In the genomic region with DNA sequence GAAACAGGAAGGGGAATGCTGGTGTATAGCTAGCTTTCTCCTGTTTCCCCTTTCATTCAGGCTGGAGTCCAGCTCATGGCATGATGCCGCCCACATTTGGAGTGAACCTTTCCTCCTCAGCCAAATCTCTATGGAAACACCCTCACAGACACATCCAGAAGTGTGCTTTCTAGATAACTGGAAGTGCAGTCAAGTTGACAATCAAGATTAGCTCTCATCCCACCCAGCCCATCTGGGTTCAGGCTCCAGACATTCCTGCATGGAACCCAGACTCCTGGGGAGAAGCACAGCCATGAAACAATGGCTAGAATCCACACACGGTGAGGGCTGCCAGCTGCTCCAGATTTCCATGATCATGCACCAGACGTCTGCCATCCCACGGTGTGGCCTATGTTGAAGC, we compare ENCODE assay signal across 13 mouse cellular contexts.
DNase-seq lines count a peak whose midpoint lies in the region; ATAC-seq lines count a peak whose summit lies in the region.
"Had no signal": no experiment of that assay in that cellular context is flagged by ENCODE, and none has a peak within 500 bp of the region (broad histone marks: within the 10 kb centered on the region; RNA-seq: fewer than 3 reads in every experiment).

No protein-coding gene starts in this region.

- intact Hi-C loops in left cerebral cortex, postnatal 36 days (cut with DNase I): no loop called here

- no peak for ATAC-seq in heart, embryonic 12.5 days (ENCODE audit: insufficient number of reproducible peaks, low FRiP score)
- 0 out of 2 replicates have a peak, but pooled peaks have one; percentile 21 for ATAC-seq in common myeloid progenitor, adult 5-6 weeks (replicated peaks; ENCODE audit: low read depth, poor library complexity, severe bottlenecking)
- no peak for ATAC-seq in forebrain, embryonic 13.5 days
- ATAC-seq: activated CD4-positive, CD25-positive, alpha-beta regulatory T cell, adult 4 months; intestine, embryonic 15.5 days; midbrain, embryonic 13.5 days had no signal

- H3K4me1 ChIP-seq in heart, embryonic 12.5 days (replicated peaks): peaks cover 41% of the 10 kb centered on the region
- H3K4me1 ChIP-seq in forebrain, embryonic 13.5 days: peaks cover 9% of the 10 kb centered on the region
- H3K4me1 ChIP-seq: intestine, embryonic 15.5 days had no signal

- no peak overlapping the region for H3K27ac ChIP-seq in heart, embryonic 12.5 days (ENCODE audit: poor library complexity, severe bottlenecking)
- H3K27ac ChIP-seq in forebrain, embryonic 13.5 days: no peak overlapping the region
- H3K27ac ChIP-seq: intestine, embryonic 15.5 days; limb, embryonic 13.5 days; midbrain, embryonic 13.5 days had no signal

- H3K4me2 ChIP-seq in heart, embryonic 12.5 days: no peak overlapping the region
- H3K4me2 ChIP-seq in forebrain, embryonic 13.5 days: no peak overlapping the region
- H3K4me2 ChIP-seq: intestine, embryonic 15.5 days; limb, embryonic 13.5 days; midbrain, embryonic 13.5 days had no signal

- peak; percentile 50 to 53 for DNase-seq in heart, adult 18-20 months
- peak; percentile 62 for DNase-seq in R1 (ENCODE audit: low read depth, low spot score)
- peak; percentile 52 to 66 for DNase-seq in left cerebral cortex, postnatal 36 days (ENCODE audit: low spot score in 2 of 2)
- DNase-seq in thymus, adult 18-20 months: no peak
- DNase-seq in retina, embryonic 14.5 days (ENCODE audit: low spot score): no peak
- DNase-seq: thymus, postnatal 14 days had no signal

- H3K36me3 ChIP-seq in heart, embryonic 12.5 days: no peaks in the 10 kb centered on the region
- H3K36me3 ChIP-seq in forebrain, embryonic 13.5 days (ENCODE audit: poor library complexity, severe bottlenecking): no peaks in the 10 kb centered on the region
- H3K36me3 ChIP-seq: intestine, embryonic 15.5 days; limb, embryonic 13.5 days; midbrain, embryonic 13.5 days had no signal

- H3K9ac ChIP-seq in heart, embryonic 12.5 days: no peak overlapping the region
- H3K9ac ChIP-seq in forebrain, embryonic 13.5 days: no peak overlapping the region
- H3K9ac ChIP-seq: intestine, embryonic 15.5 days; limb, embryonic 13.5 days; midbrain, embryonic 13.5 days had no signal

- H3K27me3 ChIP-seq in heart, embryonic 12.5 days (replicated peaks): no peaks in the 10 kb centered on the region
- H3K27me3 ChIP-seq in forebrain, embryonic 13.5 days: no peaks in the 10 kb centered on the region
- H3K27me3 ChIP-seq: intestine, embryonic 15.5 days; limb, embryonic 13.5 days; midbrain, embryonic 13.5 days had no signal

- H3K9me3 ChIP-seq in heart, embryonic 12.5 days (replicated peaks): peaks cover 5% of the 10 kb centered on the region; the same call in 1 of the 2 replicates
- H3K9me3 ChIP-seq in forebrain, embryonic 13.5 days (replicated peaks): no peaks in the 10 kb centered on the region
- H3K9me3 ChIP-seq: intestine, embryonic 15.5 days; limb, embryonic 13.5 days had no signal

- 63% methylated on average over 4 of the region's 4 CpGs for WGBS in heart, embryonic 12.5 days
- whole genome bisulfite sequencing in forebrain, embryonic 13.5 days: 76% methylated on average over 4 of the region's 4 CpGs

- no peak overlapping the region for H3K4me3 ChIP-seq in heart, embryonic 12.5 days
- H3K4me3 ChIP-seq in forebrain, embryonic 13.5 days: no peak overlapping the region
- H3K4me3 ChIP-seq: intestine, embryonic 15.5 days; limb, embryonic 13.5 days; midbrain, embryonic 13.5 days had no signal

Comparison
In these comparisons a context has a peak if more than half of its experiments do, and no peak if none do; other contexts are left out.
1. DNase-seq: peak in heart, adult 18-20 months (2 of 2), R1 (single experiment) and left cerebral cortex, postnatal 36 days (2 of 2); none in thymus, adult 18-20 months (0 of 2) and retina, embryonic 14.5 days (single experiment).